Mouse (Mus musculus): ENCODE results near the gene Ctnnd2.

- no peak for TF ChIP-seq CTCF (IDR thresholded peaks at IDR 0.05; ENCODE audit: borderline replicate concordance, control insufficient read depth, extremely low read depth, insufficient read depth, low read length, poor library complexity)
- no peak for TF ChIP-seq POLR2A (IDR thresholded peaks at IDR 0.05; ENCODE audit: control insufficient read depth, extremely low read depth, insufficient read depth, low read length, poor library complexity)
Observed at GRCm38 (mm10) chr15:30964865-30965679, 792.7 kb downstream of the Ctnnd2 start.
